Mouse (Mus musculus): ENCODE results near the gene Ruvbl1.

Ruvbl1 gene

GRCm38 (mm10) chr6:88545397-88545790, 80.2 kb downstream of the Ruvbl1 start:
- DNase-seq (ENCODE audit: low spot score): no peak
